8 mouse cellular contexts compared by ENCODE assay signal in the genomic region with DNA sequence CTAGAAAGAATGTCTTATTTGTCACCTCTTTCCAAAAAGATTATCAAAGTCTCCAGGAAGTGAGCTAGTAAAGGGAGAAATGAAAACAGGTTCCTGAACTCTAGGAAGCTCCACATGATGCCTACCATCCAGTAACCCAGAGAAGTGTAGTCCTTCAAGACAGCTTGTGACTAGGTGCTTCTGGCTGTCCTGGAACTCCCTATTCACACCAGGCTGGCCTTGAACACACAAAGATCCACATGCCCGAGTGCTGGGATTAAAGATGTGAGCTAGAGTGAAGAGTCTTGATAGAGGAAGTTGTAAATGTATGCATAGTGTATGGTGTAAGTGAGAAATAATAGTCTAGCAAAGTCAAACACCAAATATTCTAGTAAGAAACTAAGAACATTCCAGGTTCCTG. TPM values are rescaled to one million over a fixed set of nuclear protein-coding genes. Genes with fewer than 3 reads are reported as not detected.
A peak's percentile ranks its signal among the peaks of the same experiment; 100 is the strongest.
DNase-seq lines count a peak whose midpoint lies in the region; ATAC-seq and TF ChIP-seq lines count a peak whose summit lies in the region.

No protein-coding gene starts in this region.

- H3K36me3 ChIP-seq in heart, embryonic 15.5 days: peaks cover 8% of the 10 kb centered on the region
- H3K36me3 ChIP-seq in liver, postnatal 0 days (replicated peaks; ENCODE audit: insufficient read depth, low read length): peaks cover 7% of the 10 kb centered on the region; the same call in 1 of the 2 replicates

- no peaks in the 10 kb centered on the region for H3K9me3 ChIP-seq in heart, embryonic 15.5 days (replicated peaks)
- H3K9me3 ChIP-seq in liver, postnatal 0 days (ENCODE audit: low read length): no peaks in the 10 kb centered on the region

- H3K4me3 ChIP-seq in gastrocnemius, adult 2 months: peak overlapping the region; percentile 85
- peak overlapping the region; percentile 93 for H3K4me3 ChIP-seq in heart, embryonic 15.5 days
- peak overlapping the region; percentile 87 for H3K4me3 ChIP-seq in liver, postnatal 0 days (ENCODE audit: low read depth, low read length)

- TF ChIP-seq CTCF in gastrocnemius, adult 2 months (IDR thresholded peaks at IDR 0.05): no peak
- TF ChIP-seq CTCF in liver, postnatal 0 days (IDR thresholded peaks at IDR 0.05; ENCODE audit: low read depth): no peak

- peak overlapping the region; percentile 41; the same call in 1 of the 2 replicates for H3K9ac ChIP-seq in heart, embryonic 15.5 days
- peak overlapping the region; percentile 90 for H3K9ac ChIP-seq in liver, postnatal 0 days (replicated peaks)

- peak overlapping the region; percentile 75 for H3K4me2 ChIP-seq in heart, embryonic 15.5 days
- H3K4me2 ChIP-seq in liver, postnatal 0 days (ENCODE audit: low read depth, low read length): peak overlapping the region; percentile 73

- peak overlapping the region; percentile 97 for H3K27ac ChIP-seq in gastrocnemius, adult 2 months
- H3K27ac ChIP-seq in heart, embryonic 15.5 days: no peak overlapping the region
- no peak overlapping the region for H3K27ac ChIP-seq in liver, postnatal 0 days (ENCODE audit: low read depth)

- ATAC-seq in heart, embryonic 15.5 days (replicated peaks; ENCODE audit: insufficient number of reproducible peaks, insufficient read depth, low FRiP score, low read depth): no peak
- no peak for ATAC-seq in liver, postnatal 0 days

- WGBS in heart, embryonic 15.5 days: 7% methylated on average over 1 of the region's 1 CpGs
- WGBS in liver, postnatal 0 days (ENCODE audit: insufficient replicate concordance): 26% methylated on average over 1 of the region's 1 CpGs

- no peak for TF ChIP-seq EP300 in liver, postnatal 0 days (IDR thresholded peaks at IDR 0.05; ENCODE audit: low read depth)

- DNase-seq in gastrocnemius, adult 2 months: no peak
- no peak for DNase-seq in gastrocnemius, postnatal 36 days
- DNase-seq in MEL-GATA-1-ER (ENCODE audit: extremely low read depth, low read depth): peak; percentile 47
- peak; percentile 25 for DNase-seq in liver, postnatal 0 days
- no peak for DNase-seq in Muller cell, postnatal 12 days (ENCODE audit: inconsistent ontology term)
- DNase-seq in adrenal gland, adult 18-20 months (ENCODE audit: low spot score in 2 of 2): no peak
- no peak for DNase-seq in gastrocnemius, adult 18-20 months (ENCODE audit: low spot score)

- H3K4me1 ChIP-seq in heart, embryonic 15.5 days (replicated peaks): peaks cover 16% of the 10 kb centered on the region
- peaks cover 14% of the 10 kb centered on the region for H3K4me1 ChIP-seq in liver, postnatal 0 days (ENCODE audit: insufficient read depth)

- no peaks in the 10 kb centered on the region for H3K27me3 ChIP-seq in heart, embryonic 15.5 days
- H3K27me3 ChIP-seq in liver, postnatal 0 days (ENCODE audit: insufficient read depth, low read length): no peaks in the 10 kb centered on the region

- intact Hi-C loops in gastrocnemius, adult 2 months (cut with DNase I): loop anchor here (5.0 to 10.0 kb wide), 4 partner anchors 35 to 352 kb away; a partner anchor contains a TSS
- intact Hi-C loops in gastrocnemius, postnatal 36 days (cut with DNase I): loop anchor here (10.0 kb wide), 1 partner anchor 182 kb away; no protein-coding TSS in a partner anchor

RNA-seq across cellular contexts. Expression of a gene that starts 2.6 kb away (rescaled TPM):
- 10 to 100 TPM; 32.8 to 33.8 TPM for total RNA-seq in gastrocnemius, adult 2 months (2021)
- 10 to 100 TPM; 23.5 to 26.7 TPM for total RNA-seq in gastrocnemius, postnatal 36 days (2021)
- 5.9 and 6.9 TPM in 2 replicates for polyA plus RNA-seq in heart, embryonic 15.5 days (2015; fragmentation: Nextera tagmentation; extraction: Ambion mirVana)
- 2.7 and 2.8 TPM in 2 replicates for polyA plus RNA-seq in liver, postnatal 0 days (2015; fragmentation: Nextera tagmentation; extraction: Ambion mirVana)
- total RNA-seq in adrenal gland, adult 18-20 months (2021): 10 to 100 TPM; 37.0 to 51.1 TPM
- total RNA-seq in gastrocnemius, adult 18-20 months (2021): 10 to 100 TPM; 26.4 to 30.7 TPM

Comparison
In these comparisons a context has a peak if more than half of its experiments do, and no peak if none do; other contexts are left out.
1. DNase-seq: peak in MEL-GATA-1-ER (single experiment) and liver, postnatal 0 days (single experiment); none in gastrocnemius, adult 2 months (single experiment), gastrocnemius, postnatal 36 days (0 of 2), Muller cell, postnatal 12 days (single experiment), adrenal gland, adult 18-20 months (0 of 2) and gastrocnemius, adult 18-20 months (single experiment).
2. Peak in every context shown above with its lines, with median percentiles within 50 percentile points of each other: H3K4me3 ChIP-seq.